Mouse (Mus musculus) G1E (cell line): Measurements from ENCODE around the gene Gpsm3.

ENCODE experiments used
- CTCF ChIP-seq: IDR thresholded peaks from 2 replicates; pipeline ENCODE4 v1.5.1; 2012; ENCODE audit warnings: low read depth, low read length, inconsistent platforms, mixed read lengths
- GATA1 ChIP-seq: IDR thresholded peaks from 2 replicates; pipeline ENCODE4 v1.6.1; 2012; ENCODE audit warnings: borderline replicate concordance, low read length, inconsistent platforms, mixed read lengths

DNA sequence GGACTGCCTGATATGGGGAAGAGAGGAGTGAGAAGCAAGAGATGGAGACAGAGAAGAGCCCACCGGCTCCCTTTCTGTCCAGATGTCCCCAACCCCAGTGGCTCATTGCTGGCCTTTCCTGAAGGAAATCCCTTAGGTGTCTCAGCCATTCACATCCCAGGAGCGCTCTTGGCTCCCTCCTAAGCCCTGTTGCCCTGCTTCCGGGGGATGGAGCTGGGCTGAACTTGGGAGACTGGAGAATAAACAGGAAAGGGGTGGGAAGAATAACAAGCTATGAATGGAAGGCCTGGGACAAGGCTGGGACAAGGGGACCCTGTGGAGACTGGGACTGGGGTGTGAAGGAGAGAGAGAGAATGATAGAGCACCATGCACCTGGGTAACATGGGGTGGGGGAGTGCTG, 24.8 kb upstream of the Gpsm3 start:
- TF ChIP-seq CTCF: no peak
- TF ChIP-seq GATA1: no peak
